Mouse (Mus musculus): ENCODE data around the gene Gimap1.
A peak's percentile ranks its signal among the peaks of the same experiment; 100 is the strongest.

The Gimap1 gene

DNA sequence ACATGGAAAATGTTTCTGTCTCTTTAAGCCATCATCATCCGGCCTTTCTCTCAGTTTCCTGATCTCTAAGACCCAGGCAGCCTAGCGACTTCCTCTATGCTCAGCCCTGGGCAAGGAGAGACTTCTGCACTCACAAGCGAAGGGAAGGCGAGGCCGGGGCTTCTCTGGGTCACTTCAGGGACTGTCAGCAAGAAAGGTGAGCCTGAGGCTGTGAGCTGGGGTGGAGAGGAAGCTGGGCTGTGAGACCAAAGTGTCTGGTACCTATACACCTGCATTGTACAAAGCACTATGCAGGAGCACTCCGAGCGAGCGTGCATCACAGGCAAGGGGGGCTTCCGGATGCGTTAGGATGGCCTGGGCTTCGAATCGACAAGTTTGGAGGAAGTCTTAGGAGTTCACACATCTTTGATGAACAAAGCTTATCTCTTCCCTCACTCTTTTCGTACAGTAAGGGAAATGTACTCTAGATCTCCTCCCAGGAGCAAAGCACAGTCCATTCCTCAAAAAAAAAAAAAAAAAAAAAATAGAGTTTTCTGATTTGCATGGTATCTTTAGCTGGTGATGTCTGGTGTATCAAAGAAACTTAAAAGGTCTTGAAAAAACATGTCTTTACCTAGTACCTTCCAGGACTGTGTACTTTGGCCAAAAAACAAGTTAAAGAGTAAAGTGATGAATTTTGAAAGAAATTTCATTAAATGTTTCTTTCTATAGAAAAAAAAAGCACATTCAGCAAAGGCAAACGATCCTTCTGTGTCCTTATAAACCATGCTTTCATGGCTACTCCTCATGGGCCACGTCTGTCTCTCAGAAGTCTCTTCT is at the start of gene Gimap1:
Gimap1 (plus strand) TSS at position 94 of the 819 bp plus-strand sequence.
- DNase-seq (ENCODE audit: low read depth, low spot score) = peak; percentile 77
- Histone ChIP-seq H3K36me3 (ENCODE audit: control insufficient read depth, insufficient read depth, low read length, poor library complexity, severe bottlenecking) (peaks cover 17% of the 10 kb centered on the region), H3K27me3 (ENCODE audit: control insufficient read depth, insufficient read depth, low read length, poor library complexity, severe bottlenecking) (no peaks in the 10 kb centered on the region)

DNA sequence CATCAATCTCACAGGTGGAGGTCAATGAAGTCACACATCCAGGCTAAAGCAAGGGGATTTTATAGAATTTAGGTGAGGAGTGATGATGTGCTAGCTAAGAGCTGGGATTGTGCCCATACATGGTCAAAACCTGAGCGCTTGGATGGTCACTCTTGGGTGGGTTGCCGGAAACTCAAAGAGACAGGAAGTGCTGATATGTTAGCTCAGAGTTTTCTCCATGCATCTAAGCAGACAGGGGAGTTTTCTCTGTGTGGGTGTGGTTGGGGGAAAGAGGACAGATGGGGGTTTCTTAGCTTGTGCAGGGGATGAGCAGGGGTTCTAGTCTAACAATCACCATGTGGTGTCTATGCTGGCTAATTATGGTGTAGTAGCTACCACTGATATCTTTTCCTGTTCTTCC is 49.5 kb upstream of the Gimap1 start:
- no peaks in the 10 kb centered on the region for H3K27me3 ChIP-seq (ENCODE audit: control insufficient read depth, insufficient read depth, low read length, poor library complexity, severe bottlenecking)
- peak; percentile 78 for DNase-seq (ENCODE audit: low read depth, low spot score)
- H3K36me3 ChIP-seq (ENCODE audit: control insufficient read depth, insufficient read depth, low read length, poor library complexity, severe bottlenecking) = peaks cover 21% of the 10 kb centered on the region; the same call in 1 of the 2 replicates

DNA sequence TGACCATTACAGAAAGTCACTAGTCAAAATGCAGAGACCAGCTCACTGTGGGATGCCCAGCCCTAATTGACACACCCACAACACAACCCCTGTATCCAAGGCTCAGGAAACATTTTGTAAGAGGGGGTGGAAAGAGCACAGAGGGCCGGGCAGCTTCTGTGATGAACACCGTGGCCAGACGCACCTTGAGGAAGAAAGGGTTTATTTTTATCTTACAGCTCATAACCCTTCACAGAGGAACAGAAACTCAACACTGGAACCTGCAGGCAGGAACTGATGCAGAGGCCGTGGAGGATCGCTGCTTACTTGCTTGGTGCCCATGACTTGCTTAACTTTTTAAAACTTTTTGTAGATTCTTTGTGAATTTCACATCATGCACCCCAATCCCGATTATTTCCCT is 45.9 kb upstream of the Gimap1 start:
- peaks cover 17% of the 10 kb centered on the region; the same call in 1 of the 2 replicates for H3K36me3 ChIP-seq (ENCODE audit: control insufficient read depth, insufficient read depth, low read length, poor library complexity, severe bottlenecking)
- no peaks in the 10 kb centered on the region for H3K27me3 ChIP-seq (ENCODE audit: control insufficient read depth, insufficient read depth, low read length, poor library complexity, severe bottlenecking)
- DNase-seq (ENCODE audit: low read depth, low spot score) = peak; percentile 87

GRCm38 (mm10) chr6:48696830-48697554 is 41.9 kb upstream of the Gimap1 start:
- H3K27me3 ChIP-seq (ENCODE audit: control insufficient read depth, insufficient read depth, low read length, poor library complexity, severe bottlenecking) = no peaks in the 10 kb centered on the region
- DNase-seq (ENCODE audit: low read depth, low spot score) = peak; percentile 47
- H3K36me3 ChIP-seq (ENCODE audit: control insufficient read depth, insufficient read depth, low read length, poor library complexity, severe bottlenecking) = peaks cover 9% of the 10 kb centered on the region

DNA sequence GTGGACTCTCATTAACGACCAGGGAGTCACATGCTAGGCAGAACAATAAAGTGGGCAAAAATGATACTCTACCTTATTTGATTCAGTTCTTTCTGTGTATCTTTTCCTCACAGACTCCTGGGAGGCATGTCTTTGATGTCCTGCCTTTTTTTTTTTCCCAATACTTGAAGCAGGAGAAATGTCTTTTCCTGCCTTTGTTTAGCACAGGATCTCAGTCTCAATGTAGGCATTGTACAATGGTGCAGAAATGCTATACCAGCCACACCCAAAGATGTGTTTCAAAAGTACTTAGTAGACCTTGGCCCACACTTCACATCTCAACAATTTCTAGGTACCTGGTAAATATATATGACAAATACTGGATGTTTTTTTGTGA is 41.3 kb upstream of the Gimap1 start:
- no peak for DNase-seq (ENCODE audit: low read depth, low spot score)
- Histone ChIP-seq H3K36me3 (ENCODE audit: control insufficient read depth, insufficient read depth, low read length, poor library complexity, severe bottlenecking) (peaks cover 10% of the 10 kb centered on the region), H3K27me3 (ENCODE audit: control insufficient read depth, insufficient read depth, low read length, poor library complexity, severe bottlenecking) (no peaks in the 10 kb centered on the region)

DNA sequence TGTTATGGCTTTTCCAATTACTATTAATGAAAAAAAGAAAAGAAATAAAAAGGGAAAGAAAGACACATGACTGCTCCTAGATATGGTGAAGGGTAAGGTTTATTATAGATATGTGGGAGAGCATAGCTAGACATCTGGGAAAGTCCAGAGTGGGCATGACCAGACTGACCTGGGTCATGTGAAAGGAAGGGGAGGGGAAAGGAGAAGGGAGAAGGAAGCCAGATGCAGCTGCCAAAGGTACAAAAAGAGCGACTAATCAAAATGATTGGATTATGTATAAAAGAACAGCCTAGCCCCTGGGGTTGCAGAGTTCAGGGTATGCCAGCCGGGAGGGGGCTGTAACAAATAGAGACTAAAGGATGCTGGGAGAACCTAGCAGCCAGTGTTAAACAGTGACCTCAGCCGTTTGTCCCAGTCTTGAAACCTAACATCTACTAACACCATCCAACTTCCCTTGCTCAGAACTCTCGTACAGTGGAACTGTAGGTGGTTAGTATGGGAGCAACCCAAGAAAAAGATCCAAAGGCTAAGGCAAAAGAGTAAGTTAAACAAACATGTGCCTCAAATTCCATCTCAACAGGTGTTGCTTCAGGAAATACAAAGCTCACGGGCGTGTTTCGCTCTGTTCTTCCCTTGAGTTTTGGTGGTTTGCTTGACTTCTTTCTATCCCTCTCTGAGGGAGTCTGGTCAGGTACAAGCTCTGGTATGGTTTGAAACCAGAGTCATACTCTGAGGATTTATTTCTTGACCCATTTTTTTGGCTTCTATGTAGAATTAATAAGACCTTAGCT is 40.6 kb upstream of the Gimap1 start:
- no peak for DNase-seq (ENCODE audit: low read depth, low spot score)

DNA sequence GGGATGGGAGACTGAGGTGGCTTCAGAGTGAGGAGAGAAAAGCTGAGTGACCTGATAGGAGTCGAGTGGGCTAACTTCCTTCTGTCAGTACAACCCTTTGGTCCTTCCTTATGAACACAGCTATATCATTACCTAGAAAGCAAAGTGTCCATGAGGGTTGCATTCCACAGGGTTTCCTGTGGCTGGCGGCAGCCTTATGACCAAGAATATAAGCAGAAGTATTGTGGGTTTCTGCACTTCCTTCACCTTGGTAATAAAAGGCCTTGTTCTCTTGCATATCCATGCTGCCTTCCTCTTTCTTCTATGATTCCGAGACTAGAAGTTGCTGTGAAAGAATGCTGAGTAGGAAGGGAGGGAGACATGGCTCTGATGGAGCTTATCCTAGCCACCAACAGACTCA is 40.0 kb upstream of the Gimap1 start:
- Histone ChIP-seq H3K36me3 (ENCODE audit: control insufficient read depth, insufficient read depth, low read length, poor library complexity, severe bottlenecking) (peaks cover 10% of the 10 kb centered on the region), H3K27me3 (ENCODE audit: control insufficient read depth, insufficient read depth, low read length, poor library complexity, severe bottlenecking) (no peaks in the 10 kb centered on the region)
- peak; percentile 60 for DNase-seq (ENCODE audit: low read depth, low spot score)

More for the DNA sequence above, 40.6 kb upstream of the Gimap1 start:
- Histone ChIP-seq H3K36me3 (ENCODE audit: control insufficient read depth, insufficient read depth, low read length, poor library complexity, severe bottlenecking) (peaks cover 11% of the 10 kb centered on the region), H3K27me3 (ENCODE audit: control insufficient read depth, insufficient read depth, low read length, poor library complexity, severe bottlenecking) (no peaks in the 10 kb centered on the region)

DNA sequence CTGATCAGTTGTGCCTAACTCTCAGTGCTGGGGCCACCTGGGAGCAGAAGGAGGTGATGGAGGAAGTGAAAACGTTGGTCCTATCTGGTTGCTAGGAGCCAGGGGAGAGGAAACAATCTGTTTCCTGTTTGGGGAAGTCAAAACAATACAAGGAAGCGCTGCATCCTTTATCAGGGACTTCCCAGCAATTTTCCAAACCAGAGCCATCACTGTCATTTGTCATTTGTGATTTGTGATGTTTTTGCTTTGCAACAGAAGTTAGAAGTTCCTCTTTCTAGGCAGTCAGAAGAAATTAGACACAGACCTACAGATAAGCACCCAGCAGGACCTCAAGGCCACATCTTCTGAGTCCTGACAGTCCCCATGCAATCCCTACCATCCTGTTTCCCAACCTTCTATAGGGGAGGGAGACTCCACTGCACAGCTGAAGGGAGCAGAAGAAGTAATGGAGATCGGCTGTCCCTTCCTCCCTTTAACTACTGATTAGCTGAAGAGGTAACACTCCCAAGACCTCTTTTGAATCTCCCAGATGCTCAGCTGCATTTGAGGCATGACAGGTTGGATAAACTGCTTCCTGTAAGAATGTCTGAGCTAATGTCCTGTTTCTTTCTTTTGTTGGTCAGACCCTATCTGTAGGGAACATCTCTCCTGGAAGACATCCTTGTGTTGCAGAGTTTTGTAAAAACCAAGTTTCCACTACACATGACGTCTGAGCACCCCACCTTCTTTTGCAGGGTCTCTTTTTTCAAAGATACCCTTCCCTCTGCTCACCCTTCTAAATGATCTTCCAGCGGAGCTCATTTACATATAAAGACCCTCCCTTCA is 38.4 kb upstream of the Gimap1 start:
- peak; percentile 90 for DNase-seq (ENCODE audit: low read depth, low spot score)
- H3K36me3 ChIP-seq (ENCODE audit: control insufficient read depth, insufficient read depth, low read length, poor library complexity, severe bottlenecking) = peaks cover 17% of the 10 kb centered on the region
- no peaks in the 10 kb centered on the region for H3K27me3 ChIP-seq (ENCODE audit: control insufficient read depth, insufficient read depth, low read length, poor library complexity, severe bottlenecking)

DNA sequence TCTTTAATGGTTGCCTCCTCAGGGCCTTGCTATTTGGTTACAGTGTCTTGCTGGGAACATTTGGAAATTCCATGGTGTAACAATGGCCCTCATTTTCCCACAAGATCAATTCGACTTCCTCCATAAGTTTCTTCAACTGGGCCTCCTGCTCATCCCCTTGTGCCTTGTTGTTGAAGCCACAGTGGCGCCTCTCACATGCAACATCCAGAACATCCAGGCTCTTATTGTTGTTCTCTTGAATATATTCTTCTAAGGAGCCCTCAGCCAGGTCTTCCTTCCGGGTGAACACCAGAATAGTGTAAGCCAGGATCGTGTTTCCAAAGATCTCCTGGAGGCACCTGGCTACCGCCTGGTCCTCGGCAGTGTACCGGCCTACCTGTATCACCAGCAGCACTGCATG is 36.7 kb upstream of the Gimap1 start:
- Histone ChIP-seq H3K36me3 (ENCODE audit: control insufficient read depth, insufficient read depth, low read length, poor library complexity, severe bottlenecking) (peaks cover 23% of the 10 kb centered on the region), H3K27me3 (ENCODE audit: control insufficient read depth, insufficient read depth, low read length, poor library complexity, severe bottlenecking) (no peaks in the 10 kb centered on the region)
- DNase-seq (ENCODE audit: low read depth, low spot score) = no peak

- no peak for DNase-seq (ENCODE audit: low read depth, low spot score)
- peaks cover 23% of the 10 kb centered on the region for H3K36me3 ChIP-seq (ENCODE audit: control insufficient read depth, insufficient read depth, low read length, poor library complexity, severe bottlenecking)
These were observed 36.3 kb upstream of the Gimap1 start for GRCm38 (mm10) chr6:48702601-48703000.

GRCm38 (mm10) chr6:48704146-48704545 is 34.7 kb upstream of the Gimap1 start:
- no peak for DNase-seq (ENCODE audit: low read depth, low spot score)
- Histone ChIP-seq H3K27me3 (ENCODE audit: control insufficient read depth, insufficient read depth, low read length, poor library complexity, severe bottlenecking) (no peaks in the 10 kb centered on the region), H3K36me3 (ENCODE audit: control insufficient read depth, insufficient read depth, low read length, poor library complexity, severe bottlenecking) (peaks cover 23% of the 10 kb centered on the region)

More at GRCm38 (mm10) chr6:48702601-48703000, 36.3 kb upstream of the Gimap1 start:
- no peaks in the 10 kb centered on the region for H3K27me3 ChIP-seq (ENCODE audit: control insufficient read depth, insufficient read depth, low read length, poor library complexity, severe bottlenecking)

GRCm38 (mm10) chr6:48706130-48706529 is 32.7 kb upstream of the Gimap1 start:
- Histone ChIP-seq H3K36me3 (ENCODE audit: control insufficient read depth, insufficient read depth, low read length, poor library complexity, severe bottlenecking) (peaks cover 21% of the 10 kb centered on the region), H3K27me3 (ENCODE audit: control insufficient read depth, insufficient read depth, low read length, poor library complexity, severe bottlenecking) (no peaks in the 10 kb centered on the region)
- DNase-seq (ENCODE audit: low read depth, low spot score) = no peak

DNA sequence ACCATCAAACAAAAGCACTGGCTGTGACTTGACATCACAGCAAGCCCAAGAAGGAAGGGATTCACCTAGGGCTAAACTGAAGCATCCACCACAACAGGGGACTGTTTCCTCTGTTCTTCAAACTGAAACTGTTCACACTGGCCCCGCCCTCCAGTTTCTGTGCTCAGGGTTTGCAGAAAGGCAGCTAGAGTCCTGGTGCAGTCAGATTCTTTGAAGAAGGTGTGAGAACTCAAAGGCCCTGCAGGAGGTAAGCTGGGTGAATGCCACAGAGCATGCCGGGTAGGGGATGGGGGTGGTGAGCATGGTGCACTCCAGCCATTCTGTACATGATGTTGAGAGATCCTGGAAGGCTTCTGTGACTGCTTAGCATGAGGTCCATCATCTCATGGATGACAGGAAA is 20.4 kb upstream of the Gimap1 start, which contains the start of the genes Gm28053 and Gimap7:
Gm28053 (plus strand) TSS at position 153 of the 400 bp plus-strand sequence.
Gimap7 (plus strand) TSS at position 167 of the 400 bp plus-strand sequence.
- Histone ChIP-seq H3K36me3 (ENCODE audit: control insufficient read depth, insufficient read depth, low read length, poor library complexity, severe bottlenecking) (no peaks in the 10 kb centered on the region; the same call in 1 of the 2 replicates), H3K27me3 (ENCODE audit: control insufficient read depth, insufficient read depth, low read length, poor library complexity, severe bottlenecking) (no peaks in the 10 kb centered on the region)
- peak; percentile 77 for DNase-seq (ENCODE audit: low read depth, low spot score)

GRCm38 (mm10) chr6:48720326-48720725 is 18.5 kb upstream of the Gimap1 start:
- DNase-seq (ENCODE audit: low read depth, low spot score) = no peak
- Histone ChIP-seq H3K27me3 (ENCODE audit: control insufficient read depth, insufficient read depth, low read length, poor library complexity, severe bottlenecking) (no peaks in the 10 kb centered on the region), H3K36me3 (ENCODE audit: control insufficient read depth, insufficient read depth, low read length, poor library complexity, severe bottlenecking) (peaks cover 2% of the 10 kb centered on the region)
